Mouse (Mus musculus): Measurements from ENCODE around the gene Zfp523. TPM values are rescaled to one million over a fixed set of nuclear protein-coding genes. Genes with fewer than 3 reads are reported as not detected.

The Zfp523 gene
- polyA plus RNA-seq, 1 experiment from 2014 or later = 38.2 TPM

DNA sequence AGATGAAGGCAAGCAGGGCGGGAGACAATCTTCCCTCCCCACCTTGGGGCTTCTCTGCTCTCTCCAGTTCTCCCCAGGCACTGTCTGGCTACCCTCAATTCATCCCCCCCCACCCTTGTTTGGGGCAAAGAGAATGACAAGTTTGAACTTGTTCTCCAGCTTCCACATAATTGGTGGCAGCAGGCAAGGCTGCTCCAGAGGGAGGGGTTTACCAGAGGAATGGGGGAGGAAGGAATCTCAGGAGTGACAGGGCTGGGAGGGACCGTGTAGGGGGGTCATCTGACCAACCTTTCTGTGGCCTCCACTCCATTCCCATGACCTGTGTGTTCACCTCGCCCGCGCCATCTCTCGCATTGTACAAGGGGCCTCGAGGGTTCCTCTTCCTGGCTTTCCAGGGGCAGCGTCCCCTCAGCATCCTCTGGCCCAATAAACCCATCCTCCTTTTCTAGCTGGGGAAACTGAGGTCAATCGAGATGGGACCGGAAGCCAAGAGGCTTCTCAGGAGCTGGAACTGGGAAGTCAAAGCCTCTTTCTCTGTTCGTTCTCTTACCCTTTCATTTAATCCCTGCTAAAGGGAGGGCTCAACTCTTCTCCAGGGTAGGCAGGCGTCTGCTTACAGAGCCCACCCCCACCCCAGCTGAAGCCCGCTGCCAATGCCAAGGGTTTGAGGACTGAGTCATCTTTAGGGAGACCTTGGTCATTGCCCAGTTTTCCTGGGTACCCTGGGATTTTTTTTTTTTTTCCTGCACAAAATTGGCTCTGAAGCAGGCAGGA, 36.3 kb upstream of the Zfp523 start:
- Histone ChIP-seq H3K27ac (ENCODE audit: low read length) (peak overlapping the region; percentile 76), H3K4me1 (ENCODE audit: insufficient read depth, low read length) (peaks cover 55% of the 10 kb centered on the region), H3K4me3 (ENCODE audit: low read length) (peak overlapping the region; percentile 60), H3K27me3 (ENCODE audit: insufficient read depth, low read length) (peaks cover 2% of the 10 kb centered on the region; the same call in 1 of the 2 replicates), H3K9me3 (ENCODE audit: low read length) (no peaks in the 10 kb centered on the region), H3K4me2 (replicated peaks; ENCODE audit: low read depth, low read length) (peak overlapping the region; percentile 80), H3K9ac (replicated peaks; ENCODE audit: low read length) (peak overlapping the region; percentile 81; the same call in 1 of the 2 replicates), H3K36me3 (ENCODE audit: insufficient read depth, low read length) (no peaks in the 10 kb centered on the region)
- 23% methylated on average over 13 of the region's 13 CpGs for WGBS
- ATAC-seq (ENCODE audit: low FRiP score, low TSS enrichment) = 0 out of 2 replicates have a peak, but pooled peaks have one; percentile 17

DNA sequence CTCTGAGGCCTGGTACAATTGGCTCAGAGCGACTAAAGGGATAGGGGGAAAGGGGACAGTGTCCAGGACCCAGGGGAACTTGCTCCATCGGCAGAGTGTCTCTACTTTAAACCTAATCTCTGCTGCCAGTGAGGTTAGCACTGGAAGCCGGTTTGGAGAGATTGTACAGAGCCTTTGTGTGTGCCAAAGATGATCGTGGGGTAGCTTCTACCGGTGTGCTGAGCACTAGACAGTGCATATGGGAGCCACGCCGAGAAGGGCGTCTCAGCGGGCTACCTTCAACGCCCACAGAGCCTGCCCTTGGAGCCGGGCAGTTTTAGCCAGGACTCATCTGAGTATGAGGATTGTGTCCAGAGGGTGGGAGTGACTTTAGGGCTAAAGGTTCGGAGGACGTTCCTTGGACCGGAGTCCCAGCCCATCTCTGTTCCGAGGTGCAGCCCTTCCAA, 35.7 kb upstream of the Zfp523 start:
- no peaks in the 10 kb centered on the region for H3K36me3 ChIP-seq (ENCODE audit: insufficient read depth, low read length)
- 4% methylated on average over 15 of the region's 15 CpGs for WGBS
- H3K4me1 ChIP-seq (ENCODE audit: insufficient read depth, low read length) = peaks cover 59% of the 10 kb centered on the region

DNA sequence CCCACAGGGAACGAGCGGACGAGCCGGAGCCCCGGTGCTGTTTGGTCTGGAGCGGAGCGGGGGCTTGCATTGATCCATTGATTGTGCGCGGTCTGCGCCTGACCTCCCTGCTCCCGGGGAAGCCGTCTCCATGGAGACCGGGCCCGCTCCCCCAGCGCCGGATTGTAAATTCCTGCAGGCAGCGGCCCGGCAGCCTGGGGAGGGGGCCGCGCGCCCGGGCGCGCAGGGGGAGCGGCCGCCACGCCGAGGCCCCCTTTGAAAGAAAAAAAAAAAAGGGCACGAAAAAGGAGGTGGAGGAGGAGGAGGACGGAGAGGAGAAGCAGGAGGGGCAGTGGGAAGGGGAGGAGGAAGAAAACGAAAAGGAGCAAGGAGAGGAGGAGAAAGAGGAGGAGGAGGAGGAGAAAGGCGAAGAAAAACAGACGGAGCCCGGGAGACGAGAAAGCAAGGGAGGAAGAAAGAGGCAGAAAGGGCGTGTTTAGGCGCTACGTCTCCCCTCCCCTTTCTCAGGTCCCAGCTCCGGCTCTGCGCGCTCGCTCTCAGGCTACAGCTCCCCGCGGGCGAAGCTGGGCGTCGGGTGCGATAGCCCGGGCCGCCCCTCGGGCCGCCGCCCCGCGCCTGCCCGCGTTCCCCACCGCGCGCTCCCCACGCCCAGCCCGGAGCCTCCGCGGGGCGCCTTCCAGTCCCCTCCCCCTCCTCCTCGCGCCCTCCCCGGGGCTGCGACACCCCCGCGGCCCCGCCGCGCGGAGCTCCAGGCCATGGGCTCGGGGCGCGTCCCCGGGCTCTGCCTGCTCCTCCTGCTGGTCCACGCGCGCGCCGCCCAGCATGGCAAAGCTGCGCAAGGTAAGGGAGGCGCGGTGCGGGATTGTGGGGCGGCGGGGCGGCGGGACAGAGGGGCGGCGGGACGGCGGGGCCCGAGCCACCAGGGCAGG, 34.9 kb upstream of the Zfp523 start, which contains the start of gene Scube3:
Scube3 (plus strand) TSS at position 371 of the 929 bp plus-strand sequence.
- peak within 1 kb of the TSS; percentile 76 for H3K27ac ChIP-seq (ENCODE audit: low read length)
- peak within 1 kb of the TSS; percentile 81 for H3K9ac ChIP-seq (replicated peaks; ENCODE audit: low read length)
- H3K4me1 ChIP-seq (ENCODE audit: insufficient read depth, low read length) = peaks cover 61% of the 10 kb centered on the region
- peak within 1 kb of the TSS; percentile 60 for H3K4me3 ChIP-seq (ENCODE audit: low read length)
- peak; percentile 26; the same call in 1 of the 2 replicates for ATAC-seq (ENCODE audit: low FRiP score, low TSS enrichment)
- no peaks in the 10 kb centered on the region for H3K36me3 ChIP-seq (ENCODE audit: insufficient read depth, low read length)
- no peaks in the 10 kb centered on the region for H3K9me3 ChIP-seq (ENCODE audit: low read length)
- peak within 1 kb of the TSS; percentile 80 for H3K4me2 ChIP-seq (replicated peaks; ENCODE audit: low read depth, low read length)
- WGBS = under 1% methylated on average over 59 of the region's 97 CpGs
- peaks cover 2% of the 10 kb centered on the region; the same call in 1 of the 2 replicates for H3K27me3 ChIP-seq (ENCODE audit: insufficient read depth, low read length)

More for the DNA sequence above, 35.7 kb upstream of the Zfp523 start:
- H3K4me2 ChIP-seq (replicated peaks; ENCODE audit: low read depth, low read length) = peak overlapping the region; percentile 80
- peaks cover 2% of the 10 kb centered on the region; the same call in 1 of the 2 replicates for H3K27me3 ChIP-seq (ENCODE audit: insufficient read depth, low read length)
- peak overlapping the region; percentile 60 for H3K4me3 ChIP-seq (ENCODE audit: low read length)
- no peaks in the 10 kb centered on the region for H3K9me3 ChIP-seq (ENCODE audit: low read length)
- peak overlapping the region; percentile 81 for H3K9ac ChIP-seq (replicated peaks; ENCODE audit: low read length)
- peak overlapping the region; percentile 76 for H3K27ac ChIP-seq (ENCODE audit: low read length)
- 0 out of 2 replicates have a peak, but pooled peaks have one; percentile 0 for ATAC-seq (ENCODE audit: low FRiP score, low TSS enrichment)

DNA sequence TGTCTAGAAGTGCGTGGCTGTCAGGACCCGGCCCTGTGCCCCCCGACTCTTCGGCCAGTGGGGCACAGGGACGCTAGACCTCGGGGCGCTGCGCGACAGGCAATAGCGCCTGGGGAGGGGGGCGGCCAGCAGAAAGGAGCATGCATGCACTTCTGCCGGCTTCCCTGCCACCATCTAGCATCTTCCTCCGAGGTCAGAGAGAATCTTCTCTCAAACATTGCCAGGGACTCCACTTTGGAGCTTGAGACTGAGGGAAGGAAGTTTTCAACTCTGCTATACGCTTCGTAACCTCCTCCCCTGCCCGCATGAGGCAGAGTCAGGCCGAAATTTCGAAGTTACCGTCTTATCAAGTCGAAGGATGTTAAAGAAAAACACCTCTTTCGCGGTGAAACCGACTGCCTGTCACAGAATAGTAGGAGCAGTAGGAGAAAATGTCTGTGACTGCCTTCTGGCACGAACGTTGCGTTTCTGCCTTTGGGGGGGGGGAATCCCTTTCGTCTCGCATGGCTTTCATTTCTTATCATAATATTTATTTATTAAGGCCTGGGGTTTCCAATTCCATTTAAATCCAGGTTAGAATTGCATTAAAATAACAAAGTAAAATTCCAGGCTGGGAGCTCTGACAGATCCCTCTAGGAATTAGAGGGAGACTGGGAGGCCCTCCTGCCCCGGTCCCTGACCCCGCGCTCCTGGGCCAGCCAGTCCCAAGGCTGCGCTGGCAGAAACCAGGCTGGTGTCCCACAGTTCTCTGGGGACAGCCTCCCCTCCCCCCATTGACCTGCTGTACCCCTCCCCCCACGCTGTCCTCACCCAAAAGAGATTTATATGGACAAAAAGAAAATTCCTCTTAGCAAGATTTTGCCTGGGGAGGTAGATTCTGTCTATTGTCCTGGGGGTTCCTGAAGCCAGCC, 34.0 kb upstream of the Zfp523 start:
- WGBS = under 1% methylated on average over 33 of the region's 33 CpGs
- Histone ChIP-seq H3K4me3 (ENCODE audit: low read length) (peak overlapping the region; percentile 60), H3K36me3 (ENCODE audit: insufficient read depth, low read length) (no peaks in the 10 kb centered on the region), H3K9me3 (ENCODE audit: low read length) (no peaks in the 10 kb centered on the region), H3K27me3 (ENCODE audit: insufficient read depth, low read length) (peaks cover 2% of the 10 kb centered on the region; the same call in 1 of the 2 replicates), H3K4me2 (replicated peaks; ENCODE audit: low read depth, low read length) (peak overlapping the region; percentile 80), H3K27ac (ENCODE audit: low read length) (peak overlapping the region; percentile 76), H3K9ac (replicated peaks; ENCODE audit: low read length) (peak overlapping the region; percentile 81), H3K4me1 (ENCODE audit: insufficient read depth, low read length) (peaks cover 68% of the 10 kb centered on the region)
- no peak for ATAC-seq (ENCODE audit: low FRiP score, low TSS enrichment)

DNA sequence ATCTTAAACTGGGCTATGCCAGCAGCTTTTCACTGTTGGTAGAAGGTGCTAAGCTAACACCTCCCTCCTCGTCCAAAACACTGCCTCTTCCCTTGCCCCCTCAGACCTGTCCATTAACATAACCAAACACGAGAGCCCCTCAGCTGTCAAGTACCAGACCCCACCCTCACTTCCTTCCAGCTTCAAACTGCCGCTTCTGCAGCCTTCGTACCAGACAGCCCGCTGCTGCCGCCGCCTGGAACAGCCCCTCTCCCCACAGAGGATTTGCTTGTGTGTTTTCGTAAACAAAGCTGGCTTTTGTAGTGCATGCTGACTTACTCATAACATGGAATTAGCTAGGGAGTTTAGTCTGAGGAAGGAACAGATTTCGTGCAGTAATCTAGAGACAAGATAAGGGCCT, 33.2 kb upstream of the Zfp523 start:
- H3K27me3 ChIP-seq (ENCODE audit: insufficient read depth, low read length) = peaks cover 2% of the 10 kb centered on the region; the same call in 1 of the 2 replicates
- H3K4me1 ChIP-seq (ENCODE audit: insufficient read depth, low read length) = peaks cover 70% of the 10 kb centered on the region

DNA sequence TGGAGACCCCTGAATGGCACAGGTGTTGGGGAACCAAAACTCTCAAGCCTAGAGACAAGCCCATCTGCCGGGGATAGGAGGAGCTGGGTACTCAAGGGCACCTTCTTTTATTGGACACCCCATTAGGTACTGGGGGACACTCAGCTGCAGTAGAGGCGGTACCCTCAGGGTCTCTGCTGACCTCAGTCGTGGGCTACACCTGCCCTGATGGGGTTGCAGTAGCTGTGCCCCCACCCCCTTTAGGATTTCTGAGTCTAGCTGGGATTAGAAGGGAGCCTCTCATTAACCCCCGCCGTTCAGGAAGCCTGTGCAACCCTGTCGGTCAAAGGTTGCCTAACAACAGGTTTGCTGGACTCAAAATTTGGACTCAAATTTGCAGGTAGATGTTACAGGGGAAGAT, 32.7 kb upstream of the Zfp523 start:
- Histone ChIP-seq H3K4me1 (ENCODE audit: insufficient read depth, low read length) (peaks cover 72% of the 10 kb centered on the region), H3K9ac (replicated peaks; ENCODE audit: low read length) (peak overlapping the region; percentile 60), H3K27me3 (ENCODE audit: insufficient read depth, low read length) (peaks cover 2% of the 10 kb centered on the region; the same call in 1 of the 2 replicates), H3K4me3 (ENCODE audit: low read length) (peak overlapping the region; percentile 60), H3K36me3 (ENCODE audit: insufficient read depth, low read length) (no peaks in the 10 kb centered on the region), H3K9me3 (ENCODE audit: low read length) (no peaks in the 10 kb centered on the region), H3K4me2 (replicated peaks; ENCODE audit: low read depth, low read length) (peak overlapping the region; percentile 80), H3K27ac (ENCODE audit: low read length) (peak overlapping the region; percentile 40; the same call in 1 of the 2 replicates)
- WGBS = 17% methylated on average over 6 of the region's 6 CpGs
- no peak for ATAC-seq (ENCODE audit: low FRiP score, low TSS enrichment)

More for the DNA sequence above, 33.2 kb upstream of the Zfp523 start:
- Histone ChIP-seq H3K36me3 (ENCODE audit: insufficient read depth, low read length) (no peaks in the 10 kb centered on the region), H3K9ac (replicated peaks; ENCODE audit: low read length) (peak overlapping the region; percentile 60), H3K4me2 (replicated peaks; ENCODE audit: low read depth, low read length) (peak overlapping the region; percentile 80), H3K4me3 (ENCODE audit: low read length) (peak overlapping the region; percentile 60), H3K9me3 (ENCODE audit: low read length) (no peaks in the 10 kb centered on the region), H3K27ac (ENCODE audit: low read length) (peak overlapping the region; percentile 40; the same call in 1 of the 2 replicates)
- no peak for ATAC-seq (ENCODE audit: low FRiP score, low TSS enrichment)
- WGBS = 2% methylated on average over 9 of the region's 9 CpGs

DNA sequence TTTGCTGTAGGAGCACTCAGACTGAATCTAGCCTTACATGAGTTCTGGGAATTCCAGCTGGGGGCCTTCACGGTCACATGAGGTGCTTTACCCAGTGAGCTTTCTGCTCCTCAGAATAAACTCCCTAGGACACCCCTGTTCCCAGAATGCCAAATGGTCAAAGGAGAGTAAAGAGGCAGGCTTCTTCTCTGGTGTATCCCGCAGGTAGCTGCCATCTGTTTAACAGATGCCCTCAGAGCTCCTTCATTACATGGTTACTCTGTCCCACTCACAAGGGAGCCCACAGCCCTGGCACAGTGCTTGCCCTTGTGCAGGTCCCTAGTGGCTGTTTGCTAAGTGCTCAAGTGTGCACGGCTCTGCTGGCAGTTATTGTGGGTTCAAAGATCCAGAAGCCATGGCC, 28.6 kb upstream of the Zfp523 start:
- Histone ChIP-seq H3K9ac (replicated peaks; ENCODE audit: low read length) (no peak overlapping the region), H3K9me3 (ENCODE audit: low read length) (no peaks in the 10 kb centered on the region), H3K36me3 (ENCODE audit: insufficient read depth, low read length) (0 out of 2 replicates have a peak, but pooled peaks cover 4% of the 10 kb centered on the region), H3K4me1 (ENCODE audit: insufficient read depth, low read length) (peaks cover 48% of the 10 kb centered on the region), H3K27me3 (ENCODE audit: insufficient read depth, low read length) (peaks cover under 1% of the 10 kb centered on the region; the same call in 1 of the 2 replicates), H3K4me3 (ENCODE audit: low read length) (no peak overlapping the region), H3K4me2 (replicated peaks; ENCODE audit: low read depth, low read length) (no peak overlapping the region), H3K27ac (ENCODE audit: low read length) (no peak overlapping the region)
- no peak for ATAC-seq (ENCODE audit: low FRiP score, low TSS enrichment)
- 85% methylated on average over 3 of the region's 3 CpGs for WGBS

DNA sequence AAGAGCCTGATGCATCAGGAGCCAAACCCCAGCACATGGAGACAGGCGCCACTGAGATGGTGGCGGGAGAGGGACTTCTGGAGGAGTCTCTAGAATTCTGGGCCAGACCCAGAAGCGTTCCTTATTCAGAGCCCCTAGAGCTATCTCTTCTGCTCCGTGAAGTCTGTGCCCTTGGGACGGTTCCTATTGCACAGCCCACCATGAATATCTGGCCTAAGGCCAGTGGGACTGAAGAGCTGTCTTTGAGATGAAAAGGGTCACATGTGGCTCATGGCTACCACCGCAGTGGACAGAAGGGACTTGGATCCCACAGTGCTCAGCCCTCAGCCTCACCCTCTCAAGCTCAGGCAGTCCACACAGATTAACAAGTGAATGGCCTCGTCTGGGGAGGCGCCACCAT, 27.2 kb upstream of the Zfp523 start:
- Histone ChIP-seq H3K9ac (replicated peaks; ENCODE audit: low read length) (no peak overlapping the region), H3K36me3 (ENCODE audit: insufficient read depth, low read length) (0 out of 2 replicates have a peak, but pooled peaks cover 9% of the 10 kb centered on the region), H3K4me3 (ENCODE audit: low read length) (no peak overlapping the region), H3K4me2 (replicated peaks; ENCODE audit: low read depth, low read length) (no peak overlapping the region), H3K9me3 (ENCODE audit: low read length) (no peaks in the 10 kb centered on the region), H3K27me3 (ENCODE audit: insufficient read depth, low read length) (no peaks in the 10 kb centered on the region), H3K27ac (ENCODE audit: low read length) (no peak overlapping the region), H3K4me1 (ENCODE audit: insufficient read depth, low read length) (peaks cover 36% of the 10 kb centered on the region)
- no peak for ATAC-seq (ENCODE audit: low FRiP score, low TSS enrichment)
- WGBS = 73% methylated on average over 8 of the region's 8 CpGs
